Mouse (Mus musculus) urinary bladder, postnatal 4 days (tissue): ENCODE measurements around the gene Gm4922.

ENCODE experiments used
- DNase-seq, 2 experiments: peaks; one replicate each; pipeline ENCODE4 v3.0.0; 2021 to 2022; ENCODE audit warnings: low spot score in 2 of 2

Gene Gm4922

GRCm38 (mm10) chr10:18786693-18787092 is at the start of gene Gm4922:
TSS of gene Gm4922 (minus strand) at chr10:18786793.
- no peak for DNase-seq

- DNase-seq, result no peak
These were observed 49.3 kb upstream of the Gm4922 start for GRCm38 (mm10) chr10:18835684-18836479.

- no peak for DNase-seq
These were observed 47.8 kb upstream of the Gm4922 start for GRCm38 (mm10) chr10:18834389-18834788.

GRCm38 (mm10) chr10:18831823-18832222 is 45.2 kb upstream of the Gm4922 start:
- no peak for DNase-seq

- no peak for DNase-seq
These were observed 43.8 kb upstream of the Gm4922 start for GRCm38 (mm10) chr10:18830359-18830758.

GRCm38 (mm10) chr10:18827936-18828335 is 41.3 kb upstream of the Gm4922 start:
- DNase-seq, result no peak

GRCm38 (mm10) chr10:18826107-18826506 is 39.5 kb upstream of the Gm4922 start:
- DNase-seq, result no peak

GRCm38 (mm10) chr10:18825143-18825542 is 38.5 kb upstream of the Gm4922 start:
- no peak for DNase-seq

GRCm38 (mm10) chr10:18816560-18816959 is 30.0 kb upstream of the Gm4922 start:
- peak in 1 of 2 experiments; percentile 25 for DNase-seq

GRCm38 (mm10) chr10:18811751-18812150 is 25.2 kb upstream of the Gm4922 start:
- DNase-seq, result no peak

GRCm38 (mm10) chr10:18790063-18790462 is 3.5 kb upstream of the Gm4922 start:
- DNase-seq, result no peak

- DNase-seq, result no peak
These were observed 2.0 kb upstream of the Gm4922 start for GRCm38 (mm10) chr10:18788601-18789000.

GRCm38 (mm10) chr10:18777546-18777945 is 9.0 kb downstream of the Gm4922 start:
- no peak for DNase-seq

- DNase-seq, result no peak
These were observed 13.9 kb downstream of the Gm4922 start for GRCm38 (mm10) chr10:18772537-18773179.

GRCm38 (mm10) chr10:18769909-18770308 is 16.7 kb downstream of the Gm4922 start:
- DNase-seq, result no peak

- DNase-seq, result peak in 1 of 2 experiments; percentile 60
These were observed 26.4 kb downstream of the Gm4922 start for GRCm38 (mm10) chr10:18760241-18760640.

- DNase-seq, result no peak
These were observed 36.5 kb downstream of the Gm4922 start for GRCm38 (mm10) chr10:18750057-18750456.

GRCm38 (mm10) chr10:18743286-18744142 is 43.1 kb downstream of the Gm4922 start, which contains the start of gene Arfgef3:
TSS of gene Arfgef3 (minus strand) at chr10:18743949.
- DNase-seq, result peak; percentile 26 to 67

- DNase-seq, result no peak
These were observed 44.5 kb downstream of the Gm4922 start for GRCm38 (mm10) chr10:18742086-18742485.

GRCm38 (mm10) chr10:18741024-18741423 is 45.6 kb downstream of the Gm4922 start:
- DNase-seq, result no peak
